In genomic region chr3:68150688-68151087, GRCm38 (mm10) we compare ENCODE assay signal across 27 mouse cellular contexts.
DNase-seq lines count a peak whose midpoint lies in the region; ATAC-seq and TF ChIP-seq lines count a peak whose summit lies in the region.
"Had no signal": no experiment of that assay in that cellular context is flagged by ENCODE, and none has a peak within 500 bp of the region (broad histone marks: within the 10 kb centered on the region; RNA-seq: fewer than 3 reads in every experiment).

No protein-coding gene starts in this region.

- 69% methylated on average over 8 of the region's 8 CpGs for WGBS in forebrain, postnatal 0 days
- WGBS in forebrain, embryonic 14.5 days, result 81% methylated on average over 8 of the region's 8 CpGs
- 67% methylated on average over 8 of the region's 8 CpGs for WGBS in lung, embryonic 14.5 days

- no peak overlapping the region for H3K9ac ChIP-seq in forebrain, postnatal 0 days
- no peak overlapping the region for H3K9ac ChIP-seq in forebrain, embryonic 14.5 days (ENCODE audit: low read length)
- H3K9ac ChIP-seq in lung, embryonic 14.5 days, result no peak overlapping the region
- H3K9ac ChIP-seq: embryonic facial prominence, embryonic 13.5 days; embryonic facial prominence, embryonic 15.5 days; forebrain, embryonic 12.5 days; forebrain, embryonic 15.5 days had no signal

- no peaks in the 10 kb centered on the region for H3K27me3 ChIP-seq in forebrain, postnatal 0 days (ENCODE audit: insufficient read depth, low read length)
- H3K27me3 ChIP-seq in forebrain, embryonic 14.5 days (replicated peaks; ENCODE audit: control insufficient read depth, insufficient read depth, low read length), result no peaks in the 10 kb centered on the region
- H3K27me3 ChIP-seq in lung, embryonic 14.5 days (ENCODE audit: insufficient read depth, low read length), result no peaks in the 10 kb centered on the region
- H3K27me3 ChIP-seq: CH12.LX; embryonic facial prominence, embryonic 13.5 days; embryonic facial prominence, embryonic 15.5 days; forebrain, embryonic 12.5 days; forebrain, embryonic 15.5 days had no signal

- peak; percentile 36; the same call in 1 of the 2 replicates for ATAC-seq in forebrain, postnatal 0 days
- no peak for ATAC-seq in forebrain, embryonic 14.5 days
- ATAC-seq in lung, embryonic 14.5 days (ENCODE audit: insufficient read depth), result no peak
- ATAC-seq: activated CD4-positive, CD25-positive, alpha-beta regulatory T cell, adult 4 months; CD4-positive, CD25-positive, alpha-beta regulatory T cell, adult 4 months; forebrain, embryonic 15.5 days; Patski had no signal

- no peaks in the 10 kb centered on the region for H3K4me1 ChIP-seq in forebrain, postnatal 0 days (ENCODE audit: insufficient read depth)
- no peaks in the 10 kb centered on the region for H3K4me1 ChIP-seq in forebrain, embryonic 14.5 days (ENCODE audit: control insufficient read depth, insufficient read depth, low read length)
- no peaks in the 10 kb centered on the region for H3K4me1 ChIP-seq in lung, embryonic 14.5 days (ENCODE audit: insufficient read depth)
- H3K4me1 ChIP-seq: embryonic facial prominence, embryonic 13.5 days; embryonic facial prominence, embryonic 15.5 days; forebrain, embryonic 10.5 days; forebrain, embryonic 12.5 days; forebrain, embryonic 15.5 days had no signal

- no peaks in the 10 kb centered on the region for H3K36me3 ChIP-seq in forebrain, postnatal 0 days (ENCODE audit: insufficient read depth)
- no peaks in the 10 kb centered on the region for H3K36me3 ChIP-seq in forebrain, embryonic 14.5 days (ENCODE audit: control insufficient read depth, insufficient read depth, low read length)
- H3K36me3 ChIP-seq in lung, embryonic 14.5 days (ENCODE audit: insufficient read depth), result no peaks in the 10 kb centered on the region
- H3K36me3 ChIP-seq: embryonic facial prominence, embryonic 13.5 days; embryonic facial prominence, embryonic 15.5 days; forebrain, embryonic 10.5 days; forebrain, embryonic 12.5 days; forebrain, embryonic 15.5 days; G1E had no signal

- H3K27ac ChIP-seq in forebrain, postnatal 0 days (ENCODE audit: low read depth, low read length), result no peak overlapping the region
- H3K27ac ChIP-seq in forebrain, embryonic 14.5 days (ENCODE audit: low read depth, low read length), result no peak overlapping the region
- H3K27ac ChIP-seq in lung, embryonic 14.5 days (ENCODE audit: low read depth), result no peak overlapping the region
- H3K27ac ChIP-seq: embryonic facial prominence, embryonic 13.5 days; embryonic facial prominence, embryonic 15.5 days; forebrain, embryonic 10.5 days; forebrain, embryonic 12.5 days; forebrain, embryonic 15.5 days had no signal

- no peaks in the 10 kb centered on the region for H3K9me3 ChIP-seq in forebrain, postnatal 0 days (ENCODE audit: low read length)
- no peaks in the 10 kb centered on the region for H3K9me3 ChIP-seq in forebrain, embryonic 14.5 days (replicated peaks; ENCODE audit: control insufficient read depth, low read length)
- no peaks in the 10 kb centered on the region for H3K9me3 ChIP-seq in lung, embryonic 14.5 days (ENCODE audit: low read depth, low read length)
- H3K9me3 ChIP-seq: embryonic facial prominence, embryonic 13.5 days; embryonic facial prominence, embryonic 15.5 days; forebrain, embryonic 10.5 days; forebrain, embryonic 12.5 days; forebrain, embryonic 15.5 days had no signal

- H3K4me2 ChIP-seq in forebrain, postnatal 0 days (ENCODE audit: low read depth), result no peak overlapping the region
- H3K4me2 ChIP-seq in forebrain, embryonic 14.5 days (ENCODE audit: low read length), result no peak overlapping the region
- no peak overlapping the region for H3K4me2 ChIP-seq in lung, embryonic 14.5 days
- H3K4me2 ChIP-seq: embryonic facial prominence, embryonic 13.5 days; embryonic facial prominence, embryonic 15.5 days; forebrain, embryonic 12.5 days; forebrain, embryonic 15.5 days had no signal

- H3K4me3 ChIP-seq in forebrain, postnatal 0 days (ENCODE audit: low read depth, low read length), result no peak overlapping the region
- no peak overlapping the region for H3K4me3 ChIP-seq in forebrain, embryonic 14.5 days (ENCODE audit: low read depth, low read length)
- no peak overlapping the region for H3K4me3 ChIP-seq in lung, embryonic 14.5 days (ENCODE audit: low read depth, low read length)
- H3K4me3 ChIP-seq: embryonic facial prominence, embryonic 13.5 days; embryonic facial prominence, embryonic 15.5 days; erythroblast, embryonic 14.5 days; forebrain, embryonic 10.5 days; forebrain, embryonic 12.5 days; forebrain, embryonic 15.5 days had no signal

- TF ChIP-seq CTCF in forebrain, postnatal 0 days (IDR thresholded peaks at IDR 0.05; ENCODE audit: low read depth), result no peak
- TF ChIP-seq CTCF in lung, embryonic 14.5 days (IDR thresholded peaks at IDR 0.05; ENCODE audit: low read depth), result no peak

- no peak for DNase-seq in forebrain, postnatal 0 days
- DNase-seq in forebrain, embryonic 14.5 days (ENCODE audit: low spot score), result no peak
- DNase-seq in lung, embryonic 14.5 days, result peak; percentile 8
- no peak for DNase-seq in lung, postnatal 36 days
- peak; percentile 67 for DNase-seq in brain, adult 2 months (ENCODE audit: low read depth, low spot score)
- DNase-seq: adrenal gland, adult 8-10 months; adrenal gland, postnatal 14 days; adrenal gland, postnatal 36 days; B cell, adult 2 months; cerebellum, adult 11 months; cerebellum, adult 18-20 months; cerebellum, adult 8-10 months; cerebellum, adult 9-11 months; cerebellum, postnatal 14 days; cerebellum, postnatal 36 days; embryo, embryonic 11 days had no signal

Comparison
In these comparisons a context has a peak if more than half of its experiments do, and no peak if none do; other contexts are left out.
1. DNase-seq: peak in lung, embryonic 14.5 days (single experiment) and brain, adult 2 months (single experiment); none in forebrain, postnatal 0 days (single experiment), forebrain, embryonic 14.5 days (single experiment) and lung, postnatal 36 days (single experiment).